Mouse (Mus musculus) embryonic facial prominence, embryonic 15.5 days (tissue): ENCODE measurements around the gene Dact3. TPM values are rescaled to one million over a fixed set of nuclear protein-coding genes. Genes with fewer than 3 reads are reported as not detected.
A peak's percentile ranks its signal among the peaks of the same experiment; 100 is the strongest.

Experiments
- ATAC-seq: fragments of 200-750 bp; cut with Nextera tagmentation; 2 replicates; pipeline ENCODE4 v1.8.0; 2017; ENCODE audit warnings: low read depth, moderate TSS enrichment; ENCODE audit not compliant: insufficient number of reproducible peaks, low FRiP score, low TSS enrichment
- H3K27ac ChIP-seq: fragments of 300-500 bp; sonication (generic); replicated peaks from 2 replicates; pipeline ENCODE4 v1.5.1; 2015; ENCODE audit warnings: mild to moderate bottlenecking, inconsistent platforms
- H3K27me3 ChIP-seq: fragments of 300-500 bp; sonication (generic); 2 replicates; pipeline ENCODE4 v1.6.1; 2015; ENCODE audit warnings: inconsistent platforms
- H3K36me3 ChIP-seq: fragments of 300-500 bp; sonication (generic); 2 replicates; pipeline ENCODE4 v1.6.1; 2015; ENCODE audit warnings: mild to moderate bottlenecking, inconsistent platforms
- H3K4me1 ChIP-seq: fragments of 300-500 bp; sonication (generic); 2 replicates; pipeline ENCODE4 v1.6.1; 2015; ENCODE audit warnings: inconsistent platforms
- H3K4me2 ChIP-seq: fragments of 300-500 bp; sonication (generic); replicated peaks from 2 replicates; pipeline ENCODE4 v1.6.1; 2015; ENCODE audit warnings: mild to moderate bottlenecking, inconsistent platforms
- H3K4me3 ChIP-seq: fragments of 300-500 bp; sonication (generic); replicated peaks from 2 replicates; pipeline ENCODE4 v1.5.1; 2015; ENCODE audit warnings: mild to moderate bottlenecking, inconsistent platforms
- H3K9ac ChIP-seq: fragments of 300-500 bp; sonication (generic); 2 replicates; pipeline ENCODE4 v1.6.1; 2015; ENCODE audit warnings: inconsistent platforms
- H3K9me3 ChIP-seq: fragments of 300-500 bp; sonication (generic); replicated peaks from 2 replicates; pipeline ENCODE4 v1.6.1; 2016; ENCODE audit warnings: inconsistent platforms
- WGBS: fragments of 180-500 bp; shearing (Covaris S2); methylation state at CpG from one replicate; pipeline ENCODE4 v1.1.7; 2015; 5-methylcytosine and 5-hydroxymethylcytosine counted together
- polyA plus RNA-seq: library from polyadenylated mRNA; unstranded; fragments of >200 nt; fragmentation: Nextera tagmentation; extraction: Ambion mirVana; gene quantifications from 2 replicates; pipeline ENCODE4 v1.2.1, GENCODE M21; 2015

Dact3 gene
- polyA plus RNA-seq, 1 experiment from 2014 or later: 5.4 TPM

GRCm38 (mm10) chr7:16859902-16860651, 15.0 kb upstream of the Dact3 start:
- Histone ChIP-seq H3K27ac (no peak overlapping the region), H3K4me2 (no peak overlapping the region), H3K9ac (no peak overlapping the region), H3K4me1 (no peaks in the 10 kb centered on the region), H3K9me3 (no peaks in the 10 kb centered on the region), H3K27me3 (no peaks in the 10 kb centered on the region), H3K4me3 (no peak overlapping the region), H3K36me3 (peaks cover 84% of the 10 kb centered on the region)
- no peak for ATAC-seq
- WGBS: 23% methylated on average over 5 of the region's 5 CpGs

GRCm38 (mm10) chr7:16867488-16867887, 7.6 kb upstream of the Dact3 start:
- Histone ChIP-seq H3K36me3 (peaks cover 75% of the 10 kb centered on the region), H3K9me3 (no peaks in the 10 kb centered on the region), H3K9ac (no peak overlapping the region), H3K4me3 (no peak overlapping the region), H3K27ac (no peak overlapping the region), H3K27me3 (no peaks in the 10 kb centered on the region), H3K4me2 (no peak overlapping the region), H3K4me1 (no peaks in the 10 kb centered on the region)
- no peak for ATAC-seq
- 88% methylated on average over 3 of the region's 3 CpGs for whole genome bisulfite sequencing

- 22% methylated on average over 16 of the region's 16 CpGs for WGBS
- Histone ChIP-seq H3K9ac (no peak overlapping the region), H3K4me2 (peak overlapping the region; percentile 27), H3K4me3 (no peak overlapping the region), H3K4me1 (peaks cover 5% of the 10 kb centered on the region), H3K27me3 (no peaks in the 10 kb centered on the region), H3K36me3 (peaks cover 60% of the 10 kb centered on the region), H3K27ac (0 out of 2 replicates have a peak overlapping the region, but pooled peaks have one; percentile 25), H3K9me3 (no peaks in the 10 kb centered on the region)
- ATAC-seq: peak; percentile 87
Measured at GRCm38 (mm10) chr7:16869497-16869896, 5.6 kb upstream of the Dact3 start.

- no peak for ATAC-seq
- H3K4me1 ChIP-seq: peaks cover 19% of the 10 kb centered on the region
Measured at GRCm38 (mm10) chr7:16871600-16871999, 3.5 kb upstream of the Dact3 start.

GRCm38 (mm10) chr7:16872478-16872877, 2.6 kb upstream of the Dact3 start:
- 89% methylated on average over 9 of the region's 9 CpGs for WGBS
- Histone ChIP-seq H3K4me3 (no peak overlapping the region), H3K27me3 (no peaks in the 10 kb centered on the region), H3K9me3 (no peaks in the 10 kb centered on the region), H3K36me3 (peaks cover 34% of the 10 kb centered on the region), H3K4me1 (peaks cover 27% of the 10 kb centered on the region), H3K9ac (no peak overlapping the region), H3K27ac (no peak overlapping the region), H3K4me2 (no peak overlapping the region)
- ATAC-seq: no peak

More at GRCm38 (mm10) chr7:16871600-16871999, 3.5 kb upstream of the Dact3 start:
- Histone ChIP-seq H3K4me2 (no peak overlapping the region), H3K27ac (no peak overlapping the region), H3K4me3 (no peak overlapping the region), H3K9me3 (no peaks in the 10 kb centered on the region), H3K9ac (no peak overlapping the region), H3K36me3 (peaks cover 42% of the 10 kb centered on the region), H3K27me3 (no peaks in the 10 kb centered on the region)
- 77% methylated on average over 10 of the region's 10 CpGs for WGBS

DNA sequence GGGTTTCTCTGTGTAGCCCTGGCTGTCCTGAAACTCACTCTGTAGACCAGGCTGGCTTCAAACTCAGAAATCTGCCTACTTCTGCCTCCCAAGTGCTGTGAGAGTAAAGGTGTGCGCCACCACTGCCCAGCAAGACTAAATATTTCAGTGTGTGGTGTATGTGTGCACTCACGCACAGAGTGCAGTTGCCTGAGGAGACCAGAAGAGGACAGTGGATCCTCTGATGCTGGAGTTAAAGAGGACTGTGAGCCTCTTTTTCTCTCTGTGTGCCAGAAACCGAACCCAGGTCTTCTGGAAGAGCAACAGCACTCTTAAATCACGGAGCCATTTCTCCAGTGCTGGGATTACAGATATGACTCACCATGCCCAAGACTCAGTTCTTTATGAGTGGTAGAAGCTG, 1.7 kb upstream of the Dact3 start:
- no peak overlapping the region for H3K27ac ChIP-seq
- H3K9ac ChIP-seq: no peak overlapping the region
- H3K36me3 ChIP-seq: peaks cover 28% of the 10 kb centered on the region
- no peaks in the 10 kb centered on the region for H3K27me3 ChIP-seq
- no peak overlapping the region for H3K4me3 ChIP-seq
- H3K9me3 ChIP-seq: no peaks in the 10 kb centered on the region
- no peak for ATAC-seq
- H3K4me2 ChIP-seq: no peak overlapping the region
- H3K4me1 ChIP-seq: peaks cover 27% of the 10 kb centered on the region
- 91% methylated on average over 4 of the region's 4 CpGs for WGBS

- Histone ChIP-seq H3K4me3 (peak overlapping the region; percentile 87), H3K9me3 (no peaks in the 10 kb centered on the region), H3K4me2 (peak overlapping the region; percentile 89), H3K9ac (no peak overlapping the region), H3K27ac (peak overlapping the region; percentile 96), H3K27me3 (no peaks in the 10 kb centered on the region), H3K36me3 (peaks cover 25% of the 10 kb centered on the region), H3K4me1 (peaks cover 27% of the 10 kb centered on the region)
- no peak for ATAC-seq
- WGBS: 4% methylated on average over 17 of the region's 17 CpGs
Measured at GRCm38 (mm10) chr7:16874190-16874589, 927 bp upstream of the Dact3 start.

DNA sequence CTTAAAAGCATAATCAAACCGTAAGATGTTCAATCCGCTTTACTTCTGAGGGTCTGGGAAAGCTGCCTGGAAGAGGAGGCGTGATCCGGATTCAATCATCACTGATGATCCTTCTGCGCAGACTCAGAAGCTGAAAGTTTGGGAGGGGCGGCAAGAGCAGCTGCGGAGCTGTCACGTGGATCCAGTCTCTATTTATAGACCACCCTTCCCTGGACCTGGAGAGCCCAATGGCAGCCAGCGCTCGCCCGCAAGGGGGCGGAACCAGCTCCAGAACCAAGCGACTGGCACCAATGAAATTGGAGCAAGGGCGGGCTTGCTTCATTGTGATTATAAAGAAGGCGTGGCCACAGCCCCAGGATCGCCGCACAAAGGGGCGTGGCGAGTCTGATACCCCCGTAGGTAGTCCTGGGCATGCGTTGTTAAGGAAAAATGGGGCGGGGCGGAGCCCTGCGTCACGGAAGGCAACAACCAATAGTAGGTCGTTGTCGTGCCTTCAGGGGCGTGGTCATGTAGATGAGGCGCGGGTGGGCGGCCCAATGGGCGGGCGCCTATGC, 284 bp upstream of the Dact3 start:
- peak overlapping the region; percentile 87 for H3K4me3 ChIP-seq
- peaks cover 27% of the 10 kb centered on the region for H3K4me1 ChIP-seq
- peak; percentile 97 for ATAC-seq
- no peaks in the 10 kb centered on the region for H3K27me3 ChIP-seq
- peak overlapping the region; percentile 96 for H3K27ac ChIP-seq
- H3K36me3 ChIP-seq: peaks cover 22% of the 10 kb centered on the region
- WGBS: under 1% methylated on average over 33 of the region's 33 CpGs
- no peaks in the 10 kb centered on the region for H3K9me3 ChIP-seq
- no peak overlapping the region for H3K9ac ChIP-seq
- peak overlapping the region; percentile 89 for H3K4me2 ChIP-seq

DNA sequence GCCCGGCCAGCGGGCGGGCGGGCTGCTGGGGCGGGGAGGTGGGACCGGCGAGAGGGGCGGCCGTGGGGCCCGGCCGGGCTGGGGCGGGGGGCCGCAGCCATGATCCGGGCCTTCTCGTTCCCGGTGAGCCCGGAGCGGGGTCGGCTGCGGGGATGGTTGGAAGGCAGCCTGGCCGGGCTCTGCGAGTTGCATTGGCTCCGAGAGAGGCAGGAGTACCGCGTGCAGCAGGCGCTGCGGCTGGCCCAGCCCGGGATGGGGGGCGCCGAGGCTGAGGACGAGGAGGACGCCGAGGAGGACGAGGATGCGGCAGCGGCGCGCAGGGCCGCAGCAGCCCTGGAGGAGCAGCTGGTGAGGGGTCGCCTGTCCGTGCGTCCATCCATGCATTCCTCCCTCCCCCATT, 209 bp downstream of the Dact3 start:
- Histone ChIP-seq H3K9me3 (no peaks in the 10 kb centered on the region), H3K27me3 (no peaks in the 10 kb centered on the region), H3K4me1 (peaks cover 32% of the 10 kb centered on the region), H3K4me2 (peak overlapping the region; percentile 89), H3K27ac (peak overlapping the region; percentile 88), H3K36me3 (peaks cover 17% of the 10 kb centered on the region), H3K9ac (peak overlapping the region; percentile 83), H3K4me3 (peak overlapping the region; percentile 87)
- 0% methylated on average over 29 of the region's 42 CpGs for WGBS
- ATAC-seq: peak; percentile 5; the same call in 1 of the 2 replicates

- WGBS: 5% methylated on average over 11 of the region's 11 CpGs
- ATAC-seq: no peak
- peak overlapping the region; percentile 83 for H3K9ac ChIP-seq
- H3K4me2 ChIP-seq: peak overlapping the region; percentile 89
- no peaks in the 10 kb centered on the region for H3K27me3 ChIP-seq
- H3K27ac ChIP-seq: peak overlapping the region; percentile 88
- peaks cover 39% of the 10 kb centered on the region for H3K4me1 ChIP-seq
- H3K36me3 ChIP-seq: peaks cover 18% of the 10 kb centered on the region
- H3K9me3 ChIP-seq: no peaks in the 10 kb centered on the region
- H3K4me3 ChIP-seq: peak overlapping the region; percentile 87
Measured at GRCm38 (mm10) chr7:16876006-16876405, 889 bp downstream of the Dact3 start.

- Histone ChIP-seq H3K36me3 (peaks cover 18% of the 10 kb centered on the region), H3K4me2 (peak overlapping the region; percentile 89), H3K27me3 (no peaks in the 10 kb centered on the region), H3K27ac (peak overlapping the region; percentile 88), H3K4me1 (peaks cover 40% of the 10 kb centered on the region), H3K9ac (peak overlapping the region; percentile 83; the same call in 1 of the 2 replicates), H3K9me3 (no peaks in the 10 kb centered on the region), H3K4me3 (peak overlapping the region; percentile 87)
- WGBS: 5% methylated on average over 13 of the region's 13 CpGs
- no peak for ATAC-seq
Measured at GRCm38 (mm10) chr7:16876608-16877007, 1.5 kb downstream of the Dact3 start.
